Mouse (Mus musculus) CH12.LX (cell line): Measurements from ENCODE around the gene Rhag.

Experiments used
- BHLHE40 ChIP-seq: IDR thresholded peaks from 2 replicates; pipeline ENCODE4 v1.6.1; 2011; ENCODE audit warnings: mild to moderate bottlenecking, low read depth, low read length, improper control_type of control experiment
- CHD2 ChIP-seq: IDR thresholded peaks from 2 replicates; pipeline ENCODE4 v1.6.1; 2011; ENCODE audit warnings: low read length, improper control_type of control experiment
- CTCF ChIP-seq, 2 experiments: IDR thresholded peaks in 1 of 2; conservative IDR thresholded peaks in 1 of 2; 2 replicates each; pipeline ENCODE4 v1.5.1; 2011 to 2012; ENCODE audit warnings: low read depth in 2 of 2, low read length in 2 of 2, improper control_type of control experiment in 1 of 2, inconsistent platforms in 1 of 2, mild to moderate bottlenecking in 1 of 2, moderate library complexity in 1 of 2
- ETS1 ChIP-seq: conservative IDR thresholded peaks from 2 replicates; pipeline ENCODE4 v1.6.1; 2012; ENCODE audit warnings: low read depth, mild to moderate bottlenecking, inconsistent platforms, low read length, improper control_type of control experiment, moderate library complexity
- MAX ChIP-seq: IDR thresholded peaks from 2 replicates; pipeline ENCODE4 v1.6.1; 2011; ENCODE audit warnings: low read length, improper control_type of control experiment
- MEF2A ChIP-seq: IDR thresholded peaks from 2 replicates; pipeline ENCODE4 v1.6.1; 2014; ENCODE audit warnings: low read depth, mild to moderate bottlenecking, inconsistent platforms, low read length, improper control_type of control experiment, borderline replicate concordance
- MXI1 ChIP-seq: IDR thresholded peaks from 2 replicates; pipeline ENCODE4 v1.6.1; 2011; ENCODE audit warnings: mild to moderate bottlenecking, low read depth, low read length, improper control_type of control experiment
- POLR2A ChIP-seq: IDR thresholded peaks from 2 replicates; pipeline ENCODE4 v1.6.1; 2011; ENCODE audit warnings: low read depth, mild to moderate bottlenecking, improper control_type of control experiment, low read length
- POLR2AphosphoS2 ChIP-seq: IDR thresholded peaks from 2 replicates; pipeline ENCODE4 v1.6.1; 2011; ENCODE audit warnings: low read depth, low read length, improper control_type of control experiment
- ZC3H11A ChIP-seq: IDR thresholded peaks from 2 replicates; pipeline ENCODE4 v1.6.1; 2012; ENCODE audit warnings: low read depth, mild to moderate bottlenecking, inconsistent platforms, low read length, improper control_type of control experiment

DNA sequence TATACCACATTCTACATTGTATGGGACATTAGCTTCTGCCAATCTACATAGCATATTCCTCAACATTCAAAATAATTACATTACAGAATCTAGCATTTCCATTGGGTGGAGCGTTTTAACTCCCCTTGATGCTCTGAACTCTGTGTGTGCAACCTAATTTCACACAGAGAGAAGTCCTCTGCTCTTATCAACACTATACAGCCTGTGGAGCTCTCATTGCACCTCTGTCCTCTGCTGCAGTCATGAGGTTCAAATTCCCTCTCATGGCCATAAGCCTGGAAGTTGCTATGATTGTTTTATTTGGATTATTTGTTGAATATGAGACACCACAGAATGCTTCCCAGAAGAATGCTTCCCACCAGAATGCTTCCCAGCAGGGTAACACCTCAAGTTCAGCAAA is at the start of gene Rhag:
- TF ChIP-seq CTCF (conservative IDR thresholded peaks at IDR 0.05 in 1 of 2, IDR thresholded peaks at IDR 0.05 in 1 of 2; ENCODE audit: low read depth in 2 of 2, low read length in 2 of 2) (no peak), CHD2 (no peak), POLR2A (no peak), BHLHE40 (no peak), ETS1 (no peak), MXI1 (no peak), MAX (no peak), POLR2AphosphoS2 (no peak), MEF2A (no peak), ZC3H11A (no peak)
